Mouse (Mus musculus): ENCODE data around the gene Akap11.
"Not testable (repeated sequence)": the region's sequence is repeated elsewhere in the genome, so short reads cannot be mapped to it uniquely, and the experiment has no call there.

Akap11 gene

GRCm38 (mm10) chr14:78536281-78537165 is at the start of gene Akap11:
Gene Akap11, minus strand, starts transcription at chr14:78536808.
- DNase-seq (ENCODE audit: extremely low spot score, low spot score): peak; percentile 95

GRCm38 (mm10) chr14:78584222-78584621 is 47.6 kb upstream of the Akap11 start:
- no peak for DNase-seq (ENCODE audit: extremely low spot score, low spot score)

GRCm38 (mm10) chr14:78583168-78583567 is 46.6 kb upstream of the Akap11 start:
- DNase-seq (ENCODE audit: extremely low spot score, low spot score): no peak

- no peak for DNase-seq (ENCODE audit: extremely low spot score, low spot score)
Measured at GRCm38 (mm10) chr14:78575899-78576298, 39.3 kb upstream of the Akap11 start.

- DNase-seq (ENCODE audit: extremely low spot score, low spot score): no peak
Measured at GRCm38 (mm10) chr14:78568410-78568809, 31.8 kb upstream of the Akap11 start.

- DNase-seq (ENCODE audit: extremely low spot score, low spot score): no peak
Measured at GRCm38 (mm10) chr14:78566431-78566830, 29.8 kb upstream of the Akap11 start.

- DNase-seq (ENCODE audit: extremely low spot score, low spot score): no peak
Measured at GRCm38 (mm10) chr14:78564292-78564691, 27.7 kb upstream of the Akap11 start.

GRCm38 (mm10) chr14:78563211-78563610 is 26.6 kb upstream of the Akap11 start:
- DNase-seq (ENCODE audit: extremely low spot score, low spot score): no peak

- no peak for DNase-seq (ENCODE audit: extremely low spot score, low spot score)
Measured at GRCm38 (mm10) chr14:78562121-78562520, 25.5 kb upstream of the Akap11 start.

GRCm38 (mm10) chr14:78559042-78559441 is 22.4 kb upstream of the Akap11 start:
- DNase-seq (ENCODE audit: extremely low spot score, low spot score): no peak

- not testable (repeated sequence) for DNase-seq (ENCODE audit: extremely low spot score, low spot score)
Measured at GRCm38 (mm10) chr14:78554830-78555229, 18.2 kb upstream of the Akap11 start.

- no peak for DNase-seq (ENCODE audit: extremely low spot score, low spot score)
Measured at GRCm38 (mm10) chr14:78553661-78554060, 17.1 kb upstream of the Akap11 start.

- DNase-seq (ENCODE audit: extremely low spot score, low spot score): no peak
Measured at GRCm38 (mm10) chr14:78548807-78549206, 12.2 kb upstream of the Akap11 start.

GRCm38 (mm10) chr14:78541319-78541718 is 4.7 kb upstream of the Akap11 start:
- DNase-seq (ENCODE audit: extremely low spot score, low spot score): no peak

- DNase-seq (ENCODE audit: extremely low spot score, low spot score): no peak
Measured at GRCm38 (mm10) chr14:78539821-78540220, 3.2 kb upstream of the Akap11 start.

- DNase-seq (ENCODE audit: extremely low spot score, low spot score): peak; percentile 34
Measured at GRCm38 (mm10) chr14:78538572-78539320, 2.1 kb upstream of the Akap11 start.

- no peak for DNase-seq (ENCODE audit: extremely low spot score, low spot score)
Measured at GRCm38 (mm10) chr14:78537551-78537950, 943 bp upstream of the Akap11 start.

- no peak for DNase-seq (ENCODE audit: extremely low spot score, low spot score)
Measured at GRCm38 (mm10) chr14:78535366-78535765, 1.2 kb downstream of the Akap11 start.

- DNase-seq (ENCODE audit: extremely low spot score, low spot score): no peak
Measured at GRCm38 (mm10) chr14:78534651-78535050, 2.0 kb downstream of the Akap11 start.

- no peak for DNase-seq (ENCODE audit: extremely low spot score, low spot score)
Measured at GRCm38 (mm10) chr14:78533701-78534100, 2.9 kb downstream of the Akap11 start.

- DNase-seq (ENCODE audit: extremely low spot score, low spot score): no peak
Measured at GRCm38 (mm10) chr14:78532345-78532744, 4.3 kb downstream of the Akap11 start.

GRCm38 (mm10) chr14:78530256-78530655 is 6.4 kb downstream of the Akap11 start:
- DNase-seq (ENCODE audit: extremely low spot score, low spot score): no peak
